Mouse (Mus musculus) T-helper 1 cell (primary cell): ENCODE data around the gene Tas2r104.

Source experiments
- in situ Hi-C: fragments of 300-600 bp; cut with MboI, MseI; formaldehyde crosslinking; loops from one replicate; pipeline ENCODE4 v1.15.1; 2025; ENCODE audit warnings: high pct_unique_total_duplicates

The Tas2r104 gene

DNA sequence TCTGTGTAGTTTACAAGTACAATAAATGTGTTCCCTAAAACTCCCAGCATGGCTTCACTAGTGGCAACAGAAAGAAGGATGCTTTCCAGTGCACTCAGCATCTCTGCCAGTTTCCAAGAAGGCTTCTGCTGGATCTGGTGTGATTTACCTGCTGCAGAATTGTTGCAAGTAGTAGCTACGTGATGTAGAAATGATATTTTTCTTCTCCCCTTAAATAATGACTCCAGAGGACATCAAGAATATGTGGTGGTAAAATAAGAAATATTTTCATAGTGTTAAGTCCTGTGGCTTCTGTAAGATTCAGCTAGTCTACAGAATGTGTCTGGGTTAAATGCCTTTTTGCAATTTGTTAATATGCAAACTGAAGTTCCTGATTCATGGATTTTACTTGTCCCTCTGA is at the start of gene Tas2r104:
Tas2r104 (minus strand) TSS at position 101 of the 400 bp plus-strand sequence.
- in situ Hi-C loops = no loop called here

DNA sequence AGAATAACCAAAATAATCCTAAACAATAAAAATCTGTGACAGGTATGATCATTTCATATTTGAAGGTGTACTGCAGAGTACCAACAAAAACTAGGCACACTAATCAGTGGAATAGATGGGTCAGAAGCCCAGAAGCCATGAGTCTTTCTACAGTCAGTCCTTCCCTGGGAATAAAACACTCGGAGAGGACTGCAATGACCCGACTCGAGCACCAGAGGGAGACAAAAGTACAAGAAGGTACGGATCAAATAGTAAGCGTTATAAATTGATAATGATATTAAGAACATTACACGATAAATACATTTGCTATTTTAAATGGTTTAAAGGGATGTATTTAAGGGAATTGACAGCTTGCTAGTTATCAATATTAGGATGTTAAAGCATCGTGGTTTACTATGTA is 27.3 kb upstream of the Tas2r104 start:
- in situ Hi-C loops = no loop called here

DNA sequence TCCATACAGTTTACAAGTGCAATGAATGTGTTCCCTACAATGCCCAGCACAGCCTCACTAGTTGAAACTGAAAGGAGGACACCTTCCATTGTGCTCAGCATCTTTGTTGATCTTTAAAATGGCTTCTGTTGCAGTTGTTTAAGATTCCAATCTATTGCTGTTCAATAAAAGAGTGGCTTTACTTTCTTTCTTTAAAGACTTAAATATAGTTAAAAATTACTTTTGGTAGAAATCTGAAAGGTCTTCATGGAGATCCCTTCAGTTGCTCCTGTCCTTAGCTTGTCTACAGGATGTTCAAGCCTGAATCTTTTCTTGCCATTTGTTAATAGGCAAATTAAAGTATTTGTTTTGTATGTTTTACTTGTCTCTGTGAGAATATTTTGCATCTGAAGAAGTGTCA is 4.4 kb upstream of the Tas2r104 start, which contains the start of gene Tas2r114:
Tas2r114 (minus strand) TSS at position 101 of the 400 bp plus-strand sequence.
- in situ Hi-C loops = no loop called here

DNA sequence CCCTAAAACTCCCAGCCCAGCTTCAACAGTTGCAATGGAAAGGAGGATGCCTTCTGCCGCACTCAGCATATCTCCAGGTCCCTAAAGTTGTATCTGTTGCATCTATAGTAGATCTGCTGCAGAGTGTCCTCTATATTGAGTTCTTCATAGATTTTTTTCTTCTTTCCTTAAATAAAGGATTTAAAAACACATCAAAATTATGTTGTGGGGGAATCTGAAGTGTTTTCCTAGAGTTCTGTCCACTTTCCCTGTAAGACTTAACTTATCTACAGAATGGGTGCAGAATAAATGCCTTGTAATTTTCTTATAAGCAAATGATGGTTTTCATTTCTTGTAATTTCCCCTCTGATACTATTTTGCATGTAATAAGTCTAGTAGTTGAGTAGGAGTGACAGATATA is 1.9 kb upstream of the Tas2r104 start, which contains the start of gene Tas2r105:
Tas2r105 (minus strand) TSS at position 101 of the 400 bp plus-strand sequence.
- in situ Hi-C loops = no loop called here

DNA sequence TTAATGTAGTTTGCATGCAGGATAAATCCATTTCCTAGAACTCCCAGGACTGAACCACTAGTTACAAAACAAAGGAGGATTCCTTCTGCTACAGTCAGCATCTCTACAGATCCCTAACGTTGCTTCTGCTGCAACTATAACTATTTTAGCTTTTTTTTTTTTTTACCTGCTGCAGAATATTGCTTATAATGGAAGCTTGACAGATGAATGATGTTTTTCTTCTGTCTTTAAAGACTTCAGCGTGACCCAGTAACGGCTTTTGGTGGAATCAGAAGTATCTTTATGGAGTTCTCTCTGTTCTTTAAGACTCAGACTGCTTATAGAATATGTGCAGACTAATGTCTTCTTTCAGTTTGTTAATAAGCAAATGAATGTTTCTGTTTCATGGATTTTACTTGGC is 6.8 kb downstream of the Tas2r104 start, which contains the start of gene Tas2r106:
Tas2r106 (minus strand) TSS at position 101 of the 400 bp plus-strand sequence.
- in situ Hi-C loops = no loop called here

DNA sequence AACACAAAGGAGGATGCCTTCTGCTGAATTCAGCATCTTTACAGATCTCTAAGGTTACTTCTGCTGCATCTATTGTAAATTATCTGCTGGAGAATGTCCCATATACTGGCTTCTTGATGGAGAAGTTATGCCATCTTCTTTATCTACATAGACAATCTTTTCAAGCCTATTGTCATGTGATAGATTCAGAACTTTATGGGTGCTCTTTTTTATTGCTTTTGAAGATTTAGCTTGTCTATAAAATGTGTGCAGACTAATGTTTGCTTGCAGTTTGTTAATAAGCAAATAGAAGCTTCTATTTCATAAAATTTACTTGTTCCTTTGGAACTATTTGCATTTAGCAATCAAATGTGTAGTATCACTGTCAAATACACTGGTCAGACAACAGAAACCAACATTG is 25.5 kb downstream of the Tas2r104 start, which contains the start of gene Tas2r107:
Tas2r107 (minus strand) TSS at position 101 of the 400 bp plus-strand sequence.
- in situ Hi-C loops = no loop called here
